Mouse (Mus musculus) cerebellum, adult 11-12 months (tissue): ENCODE data around the gene Tmem164.

Experiments
- DNase-seq: peaks from one replicate; pipeline ENCODE4 v3.0.0; 2022

Gene Tmem164

GRCm38 (mm10) chrX:142830572-142830971, 149.4 kb downstream of the Tmem164 start:
- no peak for DNase-seq

- no peak for DNase-seq
Measured at GRCm38 (mm10) chrX:142832221-142832620, 151.0 kb downstream of the Tmem164 start.

- DNase-seq: no peak
Measured at GRCm38 (mm10) chrX:142833164-142833796, 152.1 kb downstream of the Tmem164 start.

GRCm38 (mm10) chrX:142834807-142835206, 153.6 kb downstream of the Tmem164 start:
- DNase-seq: no peak

GRCm38 (mm10) chrX:142836399-142836798, 155.2 kb downstream of the Tmem164 start:
- no peak for DNase-seq

GRCm38 (mm10) chrX:142837316-142837715, 156.1 kb downstream of the Tmem164 start:
- peak; percentile 51 for DNase-seq

DNA sequence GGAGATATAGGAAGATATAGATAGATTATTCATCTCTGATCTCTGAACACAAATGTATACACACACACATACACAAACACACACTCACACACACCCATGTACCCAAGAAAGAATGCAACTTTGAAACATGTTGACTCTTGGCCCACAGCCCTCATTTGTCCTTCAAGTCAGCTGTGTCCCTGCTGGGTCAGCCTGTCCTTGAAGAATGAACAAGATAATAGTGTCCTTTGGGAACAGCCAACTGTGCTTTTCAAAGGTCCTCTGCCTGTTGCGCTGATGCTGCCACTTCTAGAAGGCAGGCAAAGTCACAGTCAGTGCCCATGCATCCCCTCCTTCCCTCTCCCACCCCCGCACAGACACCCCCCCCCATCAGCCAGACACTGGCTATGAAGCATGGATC, 157.6 kb downstream of the Tmem164 start:
- no peak for DNase-seq

DNA sequence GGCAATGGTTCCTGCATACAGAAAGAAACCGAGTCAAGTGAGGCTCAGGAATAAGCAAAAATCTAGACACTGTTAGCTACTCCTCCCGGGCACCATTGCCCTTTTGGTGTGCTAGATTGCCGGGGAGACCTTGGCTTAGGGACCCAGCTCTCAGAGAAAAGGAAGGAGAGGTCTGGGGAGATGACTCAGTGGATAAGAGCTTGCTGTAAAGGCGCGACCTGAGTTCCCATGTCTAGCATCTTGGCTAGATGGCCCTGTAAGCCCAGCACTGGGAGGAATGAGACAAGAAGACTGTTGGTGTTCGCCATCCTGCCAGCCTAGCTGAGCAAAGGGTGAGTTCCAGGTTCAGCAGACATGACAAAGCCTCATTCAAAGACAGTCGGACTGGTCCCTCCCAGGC, 158.2 kb downstream of the Tmem164 start:
- no peak for DNase-seq

DNA sequence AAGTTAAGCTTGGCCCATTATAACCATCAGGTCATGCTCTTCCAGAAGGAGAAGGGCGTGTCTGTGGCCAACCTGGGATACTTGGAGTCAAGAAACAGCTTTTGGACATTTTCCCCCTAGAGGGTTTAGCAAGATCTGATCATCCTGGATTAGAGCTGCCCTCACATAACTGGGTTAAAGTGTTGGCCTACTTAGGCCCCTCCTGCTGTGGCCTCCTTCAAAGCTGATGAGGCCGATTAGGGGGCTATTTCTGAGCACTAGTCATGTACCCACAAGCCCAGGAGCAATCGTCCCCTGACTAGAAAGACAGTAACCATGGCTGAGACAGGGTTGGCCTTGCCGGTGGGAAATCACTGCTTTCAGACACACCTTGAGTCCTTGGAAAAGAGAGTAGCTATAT, 160.7 kb downstream of the Tmem164 start:
- no peak for DNase-seq

DNA sequence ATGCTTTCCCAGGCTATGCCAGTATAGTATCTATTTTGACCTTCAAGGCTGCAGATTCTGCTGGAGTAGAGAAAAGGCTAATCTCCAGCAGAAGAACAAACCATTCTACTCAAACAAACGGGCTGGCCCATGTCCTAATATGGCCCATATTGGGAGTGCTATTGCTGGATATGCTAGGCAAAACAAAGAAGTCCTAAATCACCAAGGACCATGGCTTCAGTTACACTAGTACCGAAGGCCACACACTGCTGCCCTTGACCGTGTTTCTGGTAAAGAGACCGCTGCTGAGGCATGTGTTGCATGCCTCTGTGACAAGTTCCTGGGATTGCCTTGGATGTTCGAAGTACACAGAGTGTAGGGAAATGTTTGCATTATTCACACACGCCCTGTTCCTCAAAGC, 165.1 kb downstream of the Tmem164 start:
- no peak for DNase-seq

- DNase-seq: no peak
Measured at GRCm38 (mm10) chrX:142848032-142848431, 166.8 kb downstream of the Tmem164 start.

GRCm38 (mm10) chrX:142869844-142870243, 188.6 kb downstream of the Tmem164 start:
- no peak for DNase-seq

DNA sequence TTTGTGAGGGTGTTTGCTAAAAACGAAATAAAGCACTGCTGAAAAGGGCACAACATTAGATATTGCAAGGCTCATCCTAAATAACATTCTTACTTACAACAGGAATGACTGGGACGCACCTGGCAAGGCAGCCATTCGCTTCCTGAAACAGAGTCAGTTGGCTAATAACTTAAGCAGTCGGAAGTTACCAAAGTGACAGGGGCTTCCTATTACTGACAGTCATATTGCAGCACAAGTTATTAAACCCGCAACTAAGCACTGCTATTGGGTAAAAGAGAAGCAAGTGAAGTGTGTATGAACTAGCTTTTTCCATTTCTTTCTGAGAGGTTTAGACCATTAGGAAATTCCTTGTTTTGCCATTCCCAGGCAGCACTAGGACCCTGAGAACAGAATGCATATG, 201.0 kb downstream of the Tmem164 start:
- no peak for DNase-seq

- DNase-seq: no peak
Measured at GRCm38 (mm10) chrX:142883593-142883992, 202.4 kb downstream of the Tmem164 start.

DNA sequence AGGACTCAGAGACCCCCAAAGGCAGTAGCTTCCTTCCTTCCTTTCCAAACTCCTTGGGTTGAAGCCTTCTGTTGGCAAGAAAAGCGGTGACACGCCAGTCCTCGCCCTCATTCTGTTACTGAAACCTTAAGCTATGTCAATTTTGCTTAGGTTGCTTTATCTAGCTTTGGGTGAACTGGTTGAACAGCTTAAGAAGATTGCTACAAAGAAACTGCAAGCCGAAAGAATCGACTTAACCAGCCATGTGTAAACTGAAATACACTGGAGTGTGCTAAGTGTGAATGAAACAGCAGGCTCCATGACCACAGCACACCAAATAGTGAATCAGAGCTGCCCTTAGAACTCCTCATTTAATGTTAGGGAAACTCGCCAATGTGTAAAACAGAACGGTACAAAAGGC, 204.8 kb downstream of the Tmem164 start:
- DNase-seq: no peak
